Mouse (Mus musculus) CD4-positive, CD25-positive, alpha-beta regulatory T cell, adult 2 months (primary cell): Measurements from ENCODE around the gene Casz1.

Source experiments
- DNase-seq: peaks from one replicate; pipeline ENCODE4 v3.0.0-alpha.2; 2012; ENCODE audit warnings: low read depth, low spot score

Casz1 gene

GRCm38 (mm10) chr4:148970742-148971141 lies 166.5 kb downstream of the Casz1 start:
- no peak for DNase-seq

- DNase-seq = no peak
These were observed 167.5 kb downstream of the Casz1 start for GRCm38 (mm10) chr4:148971613-148972242.

- DNase-seq = no peak
These were observed 168.5 kb downstream of the Casz1 start for GRCm38 (mm10) chr4:148972707-148973106.

- DNase-seq = no peak
These were observed 169.2 kb downstream of the Casz1 start for GRCm38 (mm10) chr4:148973387-148973786.

GRCm38 (mm10) chr4:148974833-148975232 lies 170.6 kb downstream of the Casz1 start:
- no peak for DNase-seq

GRCm38 (mm10) chr4:148978221-148978855 lies 174.1 kb downstream of the Casz1 start:
- no peak for DNase-seq

- no peak for DNase-seq
These were observed 174.7 kb downstream of the Casz1 start for GRCm38 (mm10) chr4:148978926-148979325.

GRCm38 (mm10) chr4:148979837-148980236 lies 175.6 kb downstream of the Casz1 start:
- DNase-seq = no peak

GRCm38 (mm10) chr4:148982274-148982673 lies 178.0 kb downstream of the Casz1 start:
- DNase-seq = no peak

- DNase-seq = no peak
These were observed 180.7 kb downstream of the Casz1 start for GRCm38 (mm10) chr4:148984701-148985540.

GRCm38 (mm10) chr4:148985541-148986476 lies 181.6 kb downstream of the Casz1 start:
- DNase-seq = no peak

GRCm38 (mm10) chr4:148990038-148990437 lies 185.8 kb downstream of the Casz1 start:
- DNase-seq = no peak

- no peak for DNase-seq
These were observed 189.7 kb downstream of the Casz1 start for GRCm38 (mm10) chr4:148993948-148994347.

- no peak for DNase-seq
These were observed 196.5 kb downstream of the Casz1 start for GRCm38 (mm10) chr4:149000746-149001145.

GRCm38 (mm10) chr4:149001515-149001914 lies 197.3 kb downstream of the Casz1 start:
- no peak for DNase-seq

- DNase-seq = no peak
These were observed 198.3 kb downstream of the Casz1 start for GRCm38 (mm10) chr4:149002441-149003093.
